Mouse (Mus musculus) thymus, postnatal 25 days (tissue): ENCODE results near the gene Elmo1.
A peak's percentile ranks its signal among the peaks of the same experiment; 100 is the strongest.

Experiments
- DNase-seq: peaks from one replicate; pipeline ENCODE4 v3.0.0; 2022

Gene Elmo1

GRCm38 (mm10) chr13:20208867-20209266 lies 118.5 kb downstream of the Elmo1 start:
- DNase-seq, result no peak

DNA sequence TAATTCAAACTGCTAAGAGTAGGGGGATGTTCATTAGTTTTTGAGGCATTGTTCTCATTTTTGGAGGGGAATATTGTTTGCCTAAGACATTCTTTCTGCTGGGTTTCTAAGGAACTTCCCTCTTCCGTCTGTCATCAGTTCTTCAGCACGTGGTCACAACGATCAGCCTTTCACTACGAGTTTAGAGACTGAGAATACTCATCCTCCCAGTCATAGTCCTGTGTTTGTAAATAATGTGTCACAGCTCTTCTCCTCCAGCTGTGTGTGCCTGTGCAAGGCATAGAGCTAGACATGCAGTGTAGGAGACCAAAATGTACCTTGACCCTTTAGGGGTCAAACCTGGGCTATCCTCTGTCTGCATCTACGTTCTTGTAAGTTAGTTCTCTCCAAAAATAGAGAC lies 121.4 kb downstream of the Elmo1 start:
- DNase-seq, result no peak

DNA sequence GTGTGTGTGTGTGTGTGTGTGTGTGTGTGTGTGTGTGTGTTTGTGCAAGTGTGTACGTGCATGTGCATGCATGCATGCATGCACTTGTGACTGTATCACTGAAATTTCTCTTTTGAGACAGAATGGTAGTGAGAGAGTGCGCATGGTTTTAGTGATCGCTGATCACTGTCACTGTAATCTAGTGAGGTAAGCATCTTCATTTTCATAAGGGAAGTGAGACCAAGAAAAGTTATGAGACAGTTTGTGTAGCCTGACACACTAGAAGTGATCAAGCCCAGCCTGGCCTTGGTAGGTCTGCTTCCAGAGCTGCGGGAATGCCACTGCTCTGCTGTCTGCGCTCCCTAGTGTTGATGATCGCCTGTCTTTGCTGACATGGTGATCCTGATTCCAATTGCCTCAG lies 122.3 kb downstream of the Elmo1 start:
- no peak for DNase-seq

- no peak for DNase-seq
Observed at GRCm38 (mm10) chr13:20213861-20214260, 123.5 kb downstream of the Elmo1 start.

DNA sequence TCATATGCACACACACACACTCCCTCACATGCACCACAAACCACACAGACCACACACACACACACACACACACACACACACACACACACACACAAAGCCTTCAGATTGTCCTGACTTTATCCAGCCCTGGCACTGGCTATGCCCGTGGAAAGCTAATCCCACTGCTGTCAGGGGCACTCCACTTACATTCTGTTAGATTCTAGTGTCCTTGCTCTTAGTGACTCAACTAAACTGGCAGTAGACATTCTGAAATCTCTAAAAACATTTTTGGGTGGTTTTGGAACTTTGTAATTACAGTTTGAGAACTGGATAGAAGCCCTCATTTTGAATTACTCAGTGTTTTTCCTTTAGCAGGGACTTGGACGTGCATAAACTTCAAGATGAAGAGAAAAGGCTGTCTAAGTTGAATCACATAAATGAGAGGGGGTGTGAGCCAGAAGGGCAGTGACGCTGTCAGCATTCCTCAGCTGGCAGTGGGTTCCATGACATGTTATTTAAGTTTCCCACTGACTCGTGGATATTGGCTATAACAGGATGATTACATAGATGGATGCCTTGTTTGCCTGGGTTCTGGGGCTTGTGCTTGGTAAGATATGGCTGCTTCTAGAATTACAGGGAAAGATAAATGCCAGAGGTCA lies 127.2 kb downstream of the Elmo1 start:
- no peak for DNase-seq

GRCm38 (mm10) chr13:20218126-20218525 lies 127.7 kb downstream of the Elmo1 start:
- DNase-seq, result no peak

DNA sequence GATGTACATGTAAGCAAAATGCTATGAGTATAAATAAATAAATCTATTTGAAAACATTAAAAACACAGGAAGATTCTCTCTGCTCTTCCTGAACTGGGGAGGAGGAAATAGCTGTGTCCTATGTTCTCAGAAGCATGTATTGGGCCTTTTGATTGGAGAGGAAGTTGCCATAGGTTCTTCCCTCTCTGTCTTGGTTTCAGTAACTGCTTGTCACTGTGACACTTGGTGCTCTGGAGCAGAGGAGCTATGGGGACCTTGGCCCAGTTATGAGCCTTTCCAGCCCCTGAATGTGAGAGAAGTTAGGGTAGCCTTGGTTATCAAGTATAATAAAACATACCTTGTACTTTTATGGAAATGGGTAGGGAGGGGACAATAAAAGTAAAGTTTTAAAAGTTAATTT lies 130.0 kb downstream of the Elmo1 start:
- DNase-seq, result no peak

DNA sequence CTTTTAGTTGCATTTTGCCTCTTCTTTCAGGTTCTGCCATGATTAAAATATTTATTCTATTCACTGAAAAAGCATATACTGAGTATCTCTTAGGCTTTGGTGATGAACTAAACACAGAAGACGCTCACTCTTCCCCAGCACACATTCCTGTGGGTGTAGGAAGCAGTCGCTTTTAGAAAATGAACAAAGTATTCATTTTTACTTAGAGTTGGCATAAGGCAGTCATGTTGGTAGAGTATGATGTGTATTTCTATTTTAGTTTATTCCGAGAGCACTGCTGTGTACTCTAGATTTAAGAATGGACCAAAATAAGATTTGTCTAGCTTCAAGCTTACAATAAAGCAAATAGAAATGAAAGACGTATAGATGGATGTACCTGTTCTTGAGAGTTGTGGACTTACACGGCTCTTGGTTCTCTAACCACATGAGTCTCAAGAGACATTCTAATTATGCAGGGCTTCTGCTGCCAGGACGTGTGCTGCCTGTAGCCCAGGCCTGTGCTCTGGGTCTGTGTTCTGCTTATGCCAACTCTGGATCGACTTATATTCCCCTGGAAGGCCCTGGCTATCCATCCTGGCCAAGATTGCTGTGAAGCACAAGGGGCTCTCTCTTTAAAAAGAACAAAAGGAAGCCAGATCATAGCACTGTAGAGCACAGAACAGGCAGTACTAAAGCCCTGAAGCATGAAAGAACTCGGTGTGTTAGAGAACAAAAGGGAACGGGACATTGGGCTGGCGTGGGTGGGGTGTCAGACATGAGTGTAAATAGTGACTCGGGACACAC lies 137.7 kb downstream of the Elmo1 start:
- no peak for DNase-seq

- DNase-seq, result no peak
Observed at GRCm38 (mm10) chr13:20231837-20232728, 141.7 kb downstream of the Elmo1 start.

DNA sequence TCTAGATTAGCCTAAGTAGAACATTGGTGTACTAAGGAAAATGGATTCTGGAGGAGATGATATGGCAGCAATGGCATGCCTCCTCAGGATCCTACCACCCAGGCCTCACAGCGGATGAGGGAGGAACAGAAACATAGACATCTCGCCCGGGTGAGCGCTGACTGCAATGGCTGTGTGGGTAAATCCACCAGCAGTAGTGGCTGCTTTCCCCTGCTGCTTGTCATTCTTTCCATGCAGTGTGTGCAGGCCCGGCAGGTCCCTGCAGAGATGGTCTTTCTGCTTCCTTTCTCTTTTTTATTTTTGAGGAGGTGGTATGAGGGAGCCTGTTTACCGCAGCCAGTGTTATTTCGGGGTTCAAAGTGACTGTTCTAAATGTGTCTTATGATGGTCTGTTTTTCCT lies 143.3 kb downstream of the Elmo1 start:
- no peak for DNase-seq

DNA sequence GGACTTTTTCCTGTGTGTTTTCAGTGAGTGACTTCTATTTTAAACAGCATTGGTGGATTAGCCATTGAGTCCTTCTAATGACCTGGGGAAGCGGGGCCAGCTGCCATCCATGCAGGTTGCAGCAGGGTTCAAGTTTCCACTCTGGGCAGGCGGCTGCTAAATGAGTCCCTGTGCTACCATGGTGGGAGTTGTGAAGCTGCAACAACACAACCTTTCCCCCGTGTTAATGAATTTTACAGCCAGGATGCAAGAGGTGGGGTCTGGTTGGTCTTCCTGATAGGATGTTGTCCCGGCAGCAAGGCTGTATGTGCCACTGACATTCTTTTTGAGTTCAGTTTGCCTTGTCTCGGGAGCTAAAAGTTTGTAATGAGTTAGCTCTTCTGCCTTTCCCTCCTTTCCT lies 147.2 kb downstream of the Elmo1 start:
- no peak for DNase-seq

DNA sequence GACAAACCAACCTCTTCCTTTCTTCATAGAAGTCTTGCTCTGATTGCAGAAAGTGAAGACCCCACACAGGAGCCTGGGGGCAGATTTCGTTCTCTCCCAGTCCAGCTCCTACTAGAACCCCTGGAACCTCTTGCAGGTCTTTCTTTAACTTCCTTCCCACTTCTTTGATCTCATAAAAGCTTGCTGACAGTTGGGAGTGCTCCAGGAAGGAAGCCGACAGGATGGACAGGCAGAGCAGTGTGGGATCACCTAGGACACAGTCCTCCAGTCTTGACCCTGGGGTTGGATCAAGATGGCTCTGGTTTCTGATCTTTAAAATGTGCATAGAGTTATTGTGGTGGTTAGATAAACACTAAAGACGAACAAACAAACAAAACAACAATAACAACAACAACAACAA lies 147.8 kb downstream of the Elmo1 start:
- no peak for DNase-seq

DNA sequence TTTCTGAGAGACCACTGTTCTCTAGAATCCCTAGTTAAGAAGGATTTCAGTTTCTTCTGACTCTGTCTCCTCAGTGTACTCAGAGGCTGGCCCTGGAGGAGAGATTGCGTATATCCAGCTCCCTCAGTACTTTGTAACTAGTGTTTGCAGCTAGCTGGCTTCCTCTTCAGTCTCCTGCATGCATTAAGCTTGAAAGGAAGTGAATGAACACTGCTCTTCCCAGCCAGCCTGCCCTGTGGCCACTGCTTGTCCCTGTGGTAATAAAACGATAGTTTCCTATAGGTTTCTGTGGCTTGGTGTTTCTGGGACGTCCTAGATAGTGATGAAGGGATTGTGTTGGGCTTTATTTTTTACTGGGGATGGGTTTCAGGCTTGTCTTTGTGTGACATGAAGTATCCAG lies 148.3 kb downstream of the Elmo1 start:
- DNase-seq, result no peak

- DNase-seq, result no peak
Observed at GRCm38 (mm10) chr13:20250069-20250668, 159.8 kb downstream of the Elmo1 start.

DNA sequence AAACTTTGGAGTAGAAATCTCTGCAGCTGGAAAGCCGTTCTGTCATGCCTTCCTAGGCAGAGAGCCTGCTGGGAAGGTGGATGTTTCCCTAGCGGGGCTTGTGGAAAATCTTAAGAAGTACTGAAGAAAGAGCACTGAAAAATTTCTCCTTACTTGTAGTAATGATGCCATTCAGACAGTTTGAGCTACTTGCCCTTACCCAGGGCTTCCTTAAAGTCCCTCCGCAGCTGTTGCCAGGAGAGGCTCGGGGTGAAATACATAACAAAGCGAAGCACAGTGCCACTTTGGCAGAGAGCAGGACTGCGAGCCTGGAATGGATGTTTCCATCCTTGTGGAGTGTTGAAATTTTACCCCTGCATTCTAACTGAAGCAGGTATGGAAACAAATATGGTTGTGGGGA lies 164.5 kb downstream of the Elmo1 start:
- DNase-seq, result no peak

- DNase-seq, result no peak
Observed at GRCm38 (mm10) chr13:20255380-20255779, 165.0 kb downstream of the Elmo1 start.

- DNase-seq, result no peak
Observed at GRCm38 (mm10) chr13:20256613-20257012, 166.2 kb downstream of the Elmo1 start.

DNA sequence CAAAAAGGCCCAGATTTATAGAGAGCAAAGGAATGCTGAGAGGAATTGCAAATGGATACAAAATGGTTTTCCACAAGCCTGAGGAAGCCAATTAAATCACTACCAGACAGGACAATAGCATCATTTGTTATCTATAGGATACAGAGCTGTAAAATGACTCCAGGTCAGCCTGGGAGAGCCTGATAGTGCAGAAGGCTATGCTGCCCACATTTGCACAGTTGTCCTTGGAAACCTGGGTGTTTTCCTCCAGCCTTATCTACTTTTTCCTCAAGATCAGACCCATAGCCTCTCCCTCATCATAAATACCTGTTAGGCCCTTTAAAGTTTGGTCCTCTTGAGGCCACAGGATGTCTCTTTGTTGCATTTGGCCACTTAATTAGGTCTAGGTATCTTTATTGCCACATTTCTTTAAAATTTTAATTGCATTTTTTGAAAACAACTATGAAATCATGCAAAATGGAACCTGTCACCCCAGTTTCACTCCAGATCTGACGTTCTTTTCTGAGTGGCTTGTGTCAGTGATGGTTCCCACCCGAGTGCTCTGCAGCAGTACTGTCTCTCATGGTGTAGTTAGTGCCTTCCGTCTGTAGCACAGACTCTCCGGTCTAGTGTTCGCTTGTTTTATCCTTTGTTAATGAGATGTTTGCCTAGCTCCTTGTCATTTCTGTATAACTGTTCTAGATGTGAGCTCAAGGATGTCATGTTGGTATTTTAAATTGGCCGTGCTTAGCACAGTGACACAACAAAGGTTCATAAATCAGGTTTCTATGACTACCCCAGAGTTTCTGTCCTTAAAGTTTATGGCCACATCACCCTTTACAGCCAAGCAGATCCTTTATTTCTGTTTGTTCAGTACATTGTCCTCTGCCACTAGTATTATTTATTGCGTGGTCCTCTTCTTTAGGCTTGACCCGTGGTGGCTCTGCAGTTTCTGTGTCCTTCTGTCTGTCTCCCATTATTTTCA lies 167.4 kb downstream of the Elmo1 start:
- no peak for DNase-seq

- peak; percentile 13 for DNase-seq
Observed at GRCm38 (mm10) chr13:20263173-20263572, 172.8 kb downstream of the Elmo1 start.

- DNase-seq, result no peak
Observed at GRCm38 (mm10) chr13:20270148-20270547, 179.8 kb downstream of the Elmo1 start.

DNA sequence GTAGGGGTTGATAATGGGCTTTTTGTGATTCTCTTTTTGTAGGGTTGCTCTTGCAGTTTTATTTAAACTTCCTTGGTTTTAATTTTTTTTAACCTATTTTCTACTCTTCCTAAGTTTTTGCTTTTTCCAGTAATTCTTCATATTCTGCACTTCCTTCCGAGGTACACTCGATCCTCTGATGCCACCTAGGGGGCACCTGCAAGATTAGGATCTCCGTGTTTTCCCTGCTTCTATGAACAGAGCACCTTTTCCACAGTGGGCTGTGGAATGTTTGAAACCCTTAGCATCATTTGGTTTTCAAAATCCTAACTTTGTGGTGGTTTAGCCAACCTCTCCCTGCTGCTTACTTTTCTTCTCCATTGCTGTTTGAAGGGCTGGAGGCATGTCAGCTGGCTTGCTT lies 181.4 kb downstream of the Elmo1 start:
- no peak for DNase-seq

DNA sequence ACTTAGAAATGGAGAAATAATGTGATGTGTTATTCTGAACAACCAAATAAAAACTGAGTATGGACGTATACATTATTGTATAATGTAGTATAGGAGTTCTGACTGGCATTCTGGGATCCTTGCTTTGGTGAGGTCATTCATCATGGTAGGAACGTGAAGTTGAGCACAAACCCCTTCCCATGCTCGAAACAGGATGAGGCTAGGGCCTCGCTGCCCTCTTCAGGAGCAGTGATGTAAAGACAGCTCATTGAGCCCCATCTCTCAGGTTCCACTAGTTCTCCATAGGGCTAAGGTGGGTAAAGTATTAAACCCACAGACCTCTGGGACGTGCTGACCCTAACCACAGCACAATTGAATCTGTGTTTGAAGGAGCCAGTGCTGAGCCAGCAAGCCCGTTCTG lies 182.2 kb downstream of the Elmo1 start:
- peak; percentile 41 for DNase-seq
